Comparison of ENCODE assay signal across 8 mouse cellular contexts in the genomic region with DNA sequence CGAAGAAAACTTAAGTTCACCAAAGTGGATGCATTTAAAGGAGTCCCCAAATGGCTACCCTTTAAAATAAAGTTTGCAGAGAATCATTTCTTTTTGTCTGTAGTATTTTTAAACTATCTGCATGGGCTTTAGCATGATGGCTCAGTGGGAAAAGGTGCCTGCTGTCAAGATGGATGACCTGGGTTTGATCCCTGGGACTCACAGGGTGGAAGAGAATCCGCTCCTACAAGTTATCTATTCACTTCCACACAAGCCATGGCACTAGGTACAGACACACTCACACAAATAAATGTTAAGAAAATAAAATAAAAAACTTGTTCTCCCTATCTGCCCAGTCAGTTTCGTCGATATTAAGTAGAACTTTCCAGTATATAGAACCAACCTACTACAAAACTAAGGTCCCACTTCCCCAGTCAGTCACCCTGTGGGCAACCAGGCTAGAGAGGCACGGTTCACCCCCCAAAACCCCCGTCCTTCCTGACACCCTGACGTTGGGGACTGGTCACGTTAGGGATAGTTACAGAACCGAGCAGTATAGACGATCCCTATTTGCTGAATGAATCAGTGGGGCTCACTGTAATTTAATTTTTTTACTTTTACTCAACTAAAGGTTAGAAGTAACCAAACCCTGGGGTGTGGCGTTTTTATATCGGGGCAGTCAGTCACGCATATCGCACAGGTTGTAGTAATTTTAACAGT. TPM values are rescaled to one million over a fixed set of nuclear protein-coding genes. Genes with fewer than 3 reads are reported as not detected.
A peak's percentile ranks its signal among the peaks of the same experiment; 100 is the strongest.
DNase-seq lines count a peak whose midpoint lies in the region; ATAC-seq and TF ChIP-seq lines count a peak whose summit lies in the region.

No protein-coding gene starts in this region.

- H3K4me1 ChIP-seq in lung, embryonic 15.5 days = peaks cover 27% of the 10 kb centered on the region
- H3K4me1 ChIP-seq in embryonic facial prominence, embryonic 15.5 days = peaks cover 20% of the 10 kb centered on the region
- peaks cover 14% of the 10 kb centered on the region for H3K4me1 ChIP-seq in intestine, postnatal 0 days (replicated peaks; ENCODE audit: control insufficient read depth, insufficient read depth, low read length)
- peaks cover 56% of the 10 kb centered on the region for H3K4me1 ChIP-seq in neural tube, embryonic 15.5 days

- no peaks in the 10 kb centered on the region for H3K27me3 ChIP-seq in lung, embryonic 15.5 days
- H3K27me3 ChIP-seq in embryonic facial prominence, embryonic 15.5 days = no peaks in the 10 kb centered on the region
- no peaks in the 10 kb centered on the region for H3K27me3 ChIP-seq in intestine, postnatal 0 days (replicated peaks; ENCODE audit: control insufficient read depth, insufficient read depth, low read length)
- no peaks in the 10 kb centered on the region for H3K27me3 ChIP-seq in neural tube, embryonic 15.5 days (replicated peaks)

- H3K9ac ChIP-seq in lung, embryonic 15.5 days = peak overlapping the region; percentile 81
- H3K9ac ChIP-seq in embryonic facial prominence, embryonic 15.5 days = peak overlapping the region; percentile 89
- H3K9ac ChIP-seq in intestine, postnatal 0 days (ENCODE audit: low read depth, low read length) = peak overlapping the region; percentile 70
- peak overlapping the region; percentile 73 for H3K9ac ChIP-seq in neural tube, embryonic 15.5 days (replicated peaks)

- H3K27ac ChIP-seq in lung, embryonic 15.5 days = no peak overlapping the region
- no peak overlapping the region for H3K27ac ChIP-seq in embryonic facial prominence, embryonic 15.5 days (replicated peaks)
- H3K27ac ChIP-seq in intestine, postnatal 0 days (ENCODE audit: low read depth, low read length) = no peak overlapping the region
- H3K27ac ChIP-seq in neural tube, embryonic 15.5 days (replicated peaks) = no peak overlapping the region

- 19% methylated on average over 14 of the region's 14 CpGs for WGBS in lung, embryonic 15.5 days
- WGBS in embryonic facial prominence, embryonic 15.5 days = 23% methylated on average over 14 of the region's 14 CpGs
- WGBS in intestine, postnatal 0 days = 24% methylated on average over 14 of the region's 14 CpGs
- 23% methylated on average over 14 of the region's 14 CpGs for WGBS in neural tube, embryonic 15.5 days

- peak overlapping the region; percentile 74 for H3K4me3 ChIP-seq in lung, embryonic 15.5 days
- peak overlapping the region; percentile 91 for H3K4me3 ChIP-seq in embryonic facial prominence, embryonic 15.5 days (replicated peaks)
- H3K4me3 ChIP-seq in intestine, postnatal 0 days (ENCODE audit: low read depth, low read length) = peak overlapping the region; percentile 66
- H3K4me3 ChIP-seq in neural tube, embryonic 15.5 days (replicated peaks) = peak overlapping the region; percentile 78

- no peaks in the 10 kb centered on the region for H3K36me3 ChIP-seq in lung, embryonic 15.5 days
- no peaks in the 10 kb centered on the region for H3K36me3 ChIP-seq in embryonic facial prominence, embryonic 15.5 days
- no peaks in the 10 kb centered on the region for H3K36me3 ChIP-seq in intestine, postnatal 0 days (ENCODE audit: control insufficient read depth, insufficient read depth)
- H3K36me3 ChIP-seq in neural tube, embryonic 15.5 days = no peaks in the 10 kb centered on the region

- ATAC-seq in lung, embryonic 15.5 days (ENCODE audit: borderline replicate concordance, extremely low read depth, low FRiP score, low TSS enrichment) = no peak
- ATAC-seq in embryonic facial prominence, embryonic 15.5 days (ENCODE audit: insufficient number of reproducible peaks, low FRiP score, low TSS enrichment, low read depth) = no peak
- no peak for ATAC-seq in intestine, postnatal 0 days
- no peak for ATAC-seq in neural tube, embryonic 15.5 days (ENCODE audit: low FRiP score)

- no peak for DNase-seq in lung, postnatal 36 days
- no peak for DNase-seq in adrenal gland, postnatal 25 days
- DNase-seq in urinary bladder, postnatal 4 days (ENCODE audit: low spot score in 2 of 2) = no peak
- no peak for DNase-seq in adrenal gland, adult 18-20 months (ENCODE audit: low spot score in 2 of 2)

- no peaks in the 10 kb centered on the region for H3K9me3 ChIP-seq in lung, embryonic 15.5 days
- H3K9me3 ChIP-seq in embryonic facial prominence, embryonic 15.5 days (replicated peaks) = no peaks in the 10 kb centered on the region
- no peaks in the 10 kb centered on the region for H3K9me3 ChIP-seq in intestine, postnatal 0 days (ENCODE audit: control insufficient read depth)
- no peaks in the 10 kb centered on the region for H3K9me3 ChIP-seq in neural tube, embryonic 15.5 days (replicated peaks)

- TF ChIP-seq CTCF in intestine, postnatal 0 days (IDR thresholded peaks at IDR 0.05; ENCODE audit: low read depth) = no peak

- H3K4me2 ChIP-seq in lung, embryonic 15.5 days = peak overlapping the region; percentile 80
- peak overlapping the region; percentile 78 for H3K4me2 ChIP-seq in embryonic facial prominence, embryonic 15.5 days (replicated peaks)
- H3K4me2 ChIP-seq in intestine, postnatal 0 days (replicated peaks; ENCODE audit: low read depth) = peak overlapping the region; percentile 87
- H3K4me2 ChIP-seq in neural tube, embryonic 15.5 days = peak overlapping the region; percentile 67

RNA-seq across cellular contexts. Expression of gene Cisd1, which starts 1.0 kb away (rescaled TPM):
- polyA plus RNA-seq in lung, embryonic 15.5 days (2015; fragmentation: Nextera tagmentation; extraction: Ambion mirVana) = 93.0 and 96.5 TPM in 2 replicates
- 90.8 and 93.9 TPM in 2 replicates for polyA plus RNA-seq in embryonic facial prominence, embryonic 15.5 days (2015; fragmentation: Nextera tagmentation; extraction: Ambion mirVana)
- 197 and 204 TPM in 2 replicates for polyA plus RNA-seq in intestine, postnatal 0 days (2015; fragmentation: Nextera tagmentation; extraction: Ambion mirVana)
- polyA plus RNA-seq in neural tube, embryonic 15.5 days (2015; fragmentation: Nextera tagmentation; extraction: Ambion mirVana) = 286 and 340 TPM in 2 replicates
- total RNA-seq in adrenal gland, postnatal 25 days (2021) = 95.3 and 110 TPM in 2 replicates
- 100 to 1,000 TPM; 112 to 135 TPM for total RNA-seq in adrenal gland, adult 18-20 months (2021)

RNA-seq across cellular contexts. Expression of gene Ipmk, which starts 3.8 kb away (rescaled TPM):
- 13.7 and 14.9 TPM in 2 replicates for polyA plus RNA-seq in lung, embryonic 15.5 days (2015; fragmentation: Nextera tagmentation; extraction: Ambion mirVana)
- polyA plus RNA-seq in embryonic facial prominence, embryonic 15.5 days (2015; fragmentation: Nextera tagmentation; extraction: Ambion mirVana) = 10.0 and 10.4 TPM in 2 replicates
- polyA plus RNA-seq in intestine, postnatal 0 days (2015; fragmentation: Nextera tagmentation; extraction: Ambion mirVana) = 32.4 and 36.6 TPM in 2 replicates
- 14.9 and 15.3 TPM in 2 replicates for polyA plus RNA-seq in neural tube, embryonic 15.5 days (2015; fragmentation: Nextera tagmentation; extraction: Ambion mirVana)
- total RNA-seq in adrenal gland, postnatal 25 days (2021) = 17.2 and 21.9 TPM in 2 replicates
- total RNA-seq in adrenal gland, adult 18-20 months (2021) = 10 to 100 TPM; 12.9 to 14.4 TPM

RNA-seq across cellular contexts. Expression of gene Ube2d1, which starts 58.7 kb away (rescaled TPM):
- polyA plus RNA-seq in lung, embryonic 15.5 days (2015; fragmentation: Nextera tagmentation; extraction: Ambion mirVana) = 51.0 and 53.5 TPM in 2 replicates
- polyA plus RNA-seq in embryonic facial prominence, embryonic 15.5 days (2015; fragmentation: Nextera tagmentation; extraction: Ambion mirVana) = 54.9 and 61.5 TPM in 2 replicates
- polyA plus RNA-seq in intestine, postnatal 0 days (2015; fragmentation: Nextera tagmentation; extraction: Ambion mirVana) = 29.9 and 33.6 TPM in 2 replicates
- 135 and 151 TPM in 2 replicates for polyA plus RNA-seq in neural tube, embryonic 15.5 days (2015; fragmentation: Nextera tagmentation; extraction: Ambion mirVana)
- total RNA-seq in adrenal gland, postnatal 25 days (2021) = 24.2 and 26.2 TPM in 2 replicates
- total RNA-seq in adrenal gland, adult 18-20 months (2021) = 10 to 100 TPM; 15.2 to 18.3 TPM
